Mouse (Mus musculus): ENCODE measurements around the gene Wdr81. TPM values are rescaled to one million over a fixed set of nuclear protein-coding genes. Genes with fewer than 3 reads are reported as not detected.
"Not testable (repeated sequence)": the region's sequence is repeated elsewhere in the genome, so short reads cannot be mapped to it uniquely, and the experiment has no call there.

Gene Wdr81
- polyA plus RNA-seq, 1 experiment from 2014 or later, result 5.9 TPM

DNA sequence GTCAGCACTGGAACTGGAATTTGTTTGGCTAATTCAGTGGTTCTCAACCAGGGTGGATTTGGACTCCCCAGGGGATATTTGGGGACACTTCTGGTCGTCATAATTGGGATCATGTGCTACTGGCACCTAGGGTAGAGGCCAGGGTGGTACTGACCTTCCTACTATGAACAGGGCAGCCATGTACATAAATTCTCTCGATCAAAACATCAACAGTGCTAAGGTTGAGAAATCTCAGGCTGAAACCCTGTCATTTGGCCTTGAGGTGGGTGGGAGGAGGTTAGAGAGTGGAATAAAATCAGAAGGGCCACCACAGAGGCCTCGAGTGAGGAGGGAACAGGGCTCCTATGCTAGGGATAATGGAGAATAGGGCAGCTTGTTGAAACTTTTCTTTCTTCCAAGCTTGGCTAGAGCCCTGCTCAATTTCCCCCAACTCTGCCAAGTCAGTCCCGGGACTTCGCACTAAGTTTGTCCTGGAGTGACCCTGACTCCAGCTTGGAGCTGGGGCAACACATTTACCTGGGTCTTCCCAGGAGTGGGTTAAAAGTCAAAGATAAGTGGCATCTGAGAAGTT is 4.7 kb upstream of the Wdr81 start:
- WGBS, result 84% methylated on average over 5 of the region's 5 CpGs
- ATAC-seq (ENCODE audit: low read depth), result no peak

DNA sequence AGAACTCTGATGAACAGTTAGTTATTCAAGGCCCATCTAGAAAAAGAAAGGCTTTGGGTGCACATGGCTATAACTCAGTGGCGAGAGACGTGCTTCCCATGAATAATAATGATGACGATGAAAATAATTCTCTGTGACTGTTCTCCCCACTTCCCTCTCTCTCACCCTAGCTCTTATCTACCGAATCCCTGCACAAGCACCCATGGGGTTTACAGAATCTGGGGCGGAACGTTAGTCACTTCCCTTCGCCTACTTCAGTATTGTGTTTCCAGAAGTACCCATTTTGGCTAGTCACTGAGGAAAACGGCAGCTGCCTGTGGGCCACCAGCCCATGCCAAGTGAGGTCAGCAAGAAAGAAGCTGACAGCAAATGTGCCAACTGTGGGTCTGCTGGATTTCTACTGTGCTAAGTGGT is 4.1 kb upstream of the Wdr81 start:
- no peak for ATAC-seq (ENCODE audit: low read depth)
- no peak overlapping the region for H3K4me3 ChIP-seq
- peaks cover 50% of the 10 kb centered on the region for H3K4me1 ChIP-seq (replicated peaks)
- H3K4me2 ChIP-seq, result no peak overlapping the region
- no peaks in the 10 kb centered on the region for H3K9me3 ChIP-seq
- H3K27me3 ChIP-seq, result no peaks in the 10 kb centered on the region
- H3K27ac ChIP-seq (replicated peaks), result no peak overlapping the region
- 80% methylated on average over 8 of the region's 8 CpGs for WGBS
- no peaks in the 10 kb centered on the region for H3K36me3 ChIP-seq
- no peak overlapping the region for H3K9ac ChIP-seq

More for the DNA sequence above, 4.7 kb upstream of the Wdr81 start:
- Histone ChIP-seq H3K9ac (no peak overlapping the region), H3K4me2 (peak overlapping the region; percentile 77), H3K4me1 (replicated peaks) (peaks cover 44% of the 10 kb centered on the region), H3K27me3 (no peaks in the 10 kb centered on the region), H3K27ac (replicated peaks) (0 out of 2 replicates have a peak overlapping the region, but pooled peaks have one; percentile 91), H3K4me3 (no peak overlapping the region), H3K9me3 (no peaks in the 10 kb centered on the region), H3K36me3 (no peaks in the 10 kb centered on the region)

DNA sequence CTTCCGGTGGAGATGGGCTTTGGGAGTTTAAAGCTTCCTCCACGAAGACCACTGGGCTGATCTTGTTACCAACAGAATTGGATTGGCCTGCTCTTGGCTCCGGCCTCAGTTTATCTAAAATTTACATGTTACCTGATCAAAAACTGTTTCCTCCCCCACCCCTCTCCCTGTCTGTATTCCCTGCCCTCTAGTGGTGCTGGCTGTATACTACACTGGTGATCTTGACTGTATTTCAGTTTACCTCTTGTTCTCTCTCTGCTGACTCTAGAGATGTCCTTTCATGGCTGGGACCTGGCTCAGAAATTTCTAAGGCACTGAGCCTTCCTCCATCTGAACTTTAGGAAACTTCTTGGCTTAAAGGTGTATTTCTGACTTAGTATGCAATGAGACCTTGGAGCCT is 3.7 kb upstream of the Wdr81 start:
- no peak overlapping the region for H3K9ac ChIP-seq
- H3K36me3 ChIP-seq, result no peaks in the 10 kb centered on the region
- H3K27me3 ChIP-seq, result no peaks in the 10 kb centered on the region
- H3K4me2 ChIP-seq, result no peak overlapping the region
- 22% methylated on average over 3 of the region's 3 CpGs for WGBS
- H3K4me1 ChIP-seq (replicated peaks), result peaks cover 50% of the 10 kb centered on the region
- ATAC-seq (ENCODE audit: low read depth), result no peak
- H3K9me3 ChIP-seq, result no peaks in the 10 kb centered on the region
- H3K27ac ChIP-seq (replicated peaks), result no peak overlapping the region
- no peak overlapping the region for H3K4me3 ChIP-seq

DNA sequence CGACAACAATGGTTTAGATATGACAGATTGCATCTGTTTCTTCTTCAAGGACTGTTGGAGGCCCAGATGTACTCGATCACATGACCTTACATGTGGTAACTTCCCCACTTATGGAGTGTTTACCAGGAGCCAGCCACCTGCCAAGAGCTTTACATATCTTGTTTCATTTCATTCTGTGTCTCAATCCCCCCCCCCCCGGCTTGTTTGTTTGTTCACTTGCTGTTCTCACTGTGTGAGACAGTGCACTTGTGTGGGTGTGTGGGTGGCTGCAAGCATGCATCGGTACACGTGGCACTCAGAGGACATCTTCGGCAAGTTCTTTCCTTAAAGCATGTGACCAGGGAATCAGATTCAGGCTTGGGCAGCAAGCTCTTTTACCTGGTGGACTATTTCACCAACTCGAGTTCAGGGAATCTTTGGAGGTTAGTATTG is 1.9 kb upstream of the Wdr81 start:
- peaks cover 7% of the 10 kb centered on the region for H3K36me3 ChIP-seq
- no peak overlapping the region for H3K4me2 ChIP-seq
- H3K27me3 ChIP-seq, result no peaks in the 10 kb centered on the region
- no peak overlapping the region for H3K4me3 ChIP-seq
- no peak for ATAC-seq (ENCODE audit: low read depth)
- WGBS, result 91% methylated on average over 7 of the region's 7 CpGs
- H3K4me1 ChIP-seq (replicated peaks), result peaks cover 43% of the 10 kb centered on the region
- H3K27ac ChIP-seq (replicated peaks), result no peak overlapping the region
- H3K9me3 ChIP-seq, result no peaks in the 10 kb centered on the region
- H3K9ac ChIP-seq, result no peak overlapping the region

DNA sequence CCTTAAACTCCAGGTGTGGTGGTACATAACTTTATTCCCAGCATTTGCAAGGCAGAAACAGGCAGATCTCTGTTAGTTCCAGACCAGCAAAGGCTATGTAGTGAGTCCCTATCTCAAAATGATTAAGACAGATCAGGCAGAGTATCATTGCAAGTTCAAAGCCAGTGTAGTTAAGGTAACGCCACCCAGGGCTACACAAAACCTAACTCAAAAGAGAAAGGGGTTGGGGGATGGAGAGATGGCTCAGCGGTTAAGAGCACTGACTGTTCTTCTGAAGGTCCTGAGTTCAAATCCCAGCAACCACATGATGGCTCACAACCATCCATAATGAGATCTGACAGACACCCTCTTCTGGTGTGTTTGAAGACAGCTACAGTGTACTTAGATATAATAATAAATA is 1.5 kb upstream of the Wdr81 start:
- peaks cover 12% of the 10 kb centered on the region for H3K36me3 ChIP-seq
- 92% methylated on average over 2 of the region's 2 CpGs for WGBS
- not testable (repeated sequence) for H3K4me2 ChIP-seq

DNA sequence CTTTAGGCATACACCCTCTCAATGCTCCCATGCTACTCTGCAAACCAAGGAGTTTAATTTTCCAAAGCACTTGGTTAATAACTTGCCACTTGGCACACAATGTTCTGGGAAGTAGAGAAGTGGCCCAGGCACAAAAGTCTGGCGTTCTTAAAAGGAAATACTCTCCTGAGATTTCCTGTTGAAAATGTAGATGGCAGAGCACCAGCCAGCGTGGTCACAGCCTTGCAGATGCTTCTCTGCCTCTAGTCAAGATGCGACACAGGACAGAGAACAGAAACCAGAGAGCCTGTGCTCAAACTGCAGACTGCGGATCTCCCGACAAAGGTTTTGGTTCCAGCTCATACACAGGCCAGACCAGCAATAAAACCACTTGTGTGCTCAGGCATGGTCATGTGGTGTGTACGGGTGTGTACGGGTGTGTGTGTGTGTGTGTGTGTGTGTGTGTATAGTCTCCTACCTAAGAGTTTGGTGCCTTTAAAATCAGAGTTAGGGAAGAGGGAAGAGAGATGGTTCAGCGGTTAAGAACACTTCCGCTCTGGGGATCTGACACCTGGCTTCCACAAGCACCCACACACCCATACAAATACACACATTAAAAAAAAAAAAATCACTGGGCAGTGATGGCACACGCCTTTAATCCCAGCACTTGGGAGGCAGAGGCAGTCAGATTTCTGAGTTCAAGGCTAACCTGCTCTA is 672 bp upstream of the Wdr81 start:
- H3K27me3 ChIP-seq, result no peaks in the 10 kb centered on the region
- H3K4me2 ChIP-seq, result peak overlapping the region; percentile 100
- WGBS, result 77% methylated on average over 10 of the region's 10 CpGs
- H3K9ac ChIP-seq, result peak overlapping the region; percentile 84
- H3K4me3 ChIP-seq, result peak overlapping the region; percentile 76
- peak overlapping the region; percentile 64 for H3K27ac ChIP-seq (replicated peaks)
- 0 out of 2 replicates have a peak, but pooled peaks have one; percentile 0 for ATAC-seq (ENCODE audit: low read depth)
- H3K9me3 ChIP-seq, result no peaks in the 10 kb centered on the region
- peaks cover 19% of the 10 kb centered on the region for H3K36me3 ChIP-seq
- H3K4me1 ChIP-seq (replicated peaks), result peaks cover 50% of the 10 kb centered on the region

More for the DNA sequence above, 1.5 kb upstream of the Wdr81 start:
- H3K4me3 ChIP-seq; H3K27ac ChIP-seq (replicated peaks); H3K9me3 ChIP-seq; H3K27me3 ChIP-seq; ATAC-seq (ENCODE audit: low read depth); H3K9ac ChIP-seq: not testable (repeated sequence)
- peaks cover 48% of the 10 kb centered on the region for H3K4me1 ChIP-seq (replicated peaks)

DNA sequence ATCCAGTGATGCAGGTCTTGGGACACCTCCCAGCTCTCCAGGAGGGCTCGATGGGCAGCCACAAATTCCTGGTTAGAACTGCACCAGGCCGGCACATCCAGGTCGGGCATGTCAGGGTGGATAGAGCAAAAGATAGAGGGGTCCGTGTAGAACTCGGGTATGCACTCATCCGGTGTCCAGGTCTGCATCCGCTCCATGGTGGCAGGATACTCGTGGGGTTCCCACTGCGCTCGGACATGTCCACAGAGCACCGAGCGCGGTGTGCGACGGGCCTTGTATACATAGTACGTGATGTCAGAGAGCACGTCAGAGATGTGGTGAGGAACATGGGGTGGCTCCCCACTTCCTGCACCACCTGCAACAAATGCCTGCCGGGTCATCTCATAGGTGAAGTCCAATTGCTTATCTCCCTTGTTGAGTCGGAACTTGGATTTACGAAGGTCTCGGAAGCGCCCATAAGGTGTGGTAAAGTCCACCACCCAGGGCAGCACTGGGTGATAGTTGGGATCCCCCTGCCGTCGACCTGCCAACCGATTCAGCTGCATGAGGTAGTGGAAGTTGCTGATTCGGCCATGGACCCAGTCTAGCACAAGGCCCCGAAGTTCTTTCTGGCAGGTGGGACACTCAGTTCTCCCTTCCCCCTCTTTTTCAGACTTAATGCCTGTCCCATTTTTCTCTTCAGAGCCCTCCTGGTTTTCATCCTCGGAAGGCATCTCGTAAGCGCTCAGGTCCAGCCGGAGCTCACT is 1.5 kb downstream of the Wdr81 start:
- no peak for ATAC-seq (ENCODE audit: low read depth)
- Histone ChIP-seq H3K4me1 (replicated peaks) (peaks cover 49% of the 10 kb centered on the region), H3K4me2 (peak overlapping the region; percentile 100), H3K4me3 (peak overlapping the region; percentile 76; the same call in 1 of the 2 replicates), H3K27ac (replicated peaks) (no peak overlapping the region), H3K9me3 (no peaks in the 10 kb centered on the region), H3K27me3 (no peaks in the 10 kb centered on the region), H3K9ac (0 out of 2 replicates have a peak overlapping the region, but pooled peaks have one; percentile 84), H3K36me3 (peaks cover 36% of the 10 kb centered on the region)
- 95% methylated on average over 31 of the region's 31 CpGs for WGBS

DNA sequence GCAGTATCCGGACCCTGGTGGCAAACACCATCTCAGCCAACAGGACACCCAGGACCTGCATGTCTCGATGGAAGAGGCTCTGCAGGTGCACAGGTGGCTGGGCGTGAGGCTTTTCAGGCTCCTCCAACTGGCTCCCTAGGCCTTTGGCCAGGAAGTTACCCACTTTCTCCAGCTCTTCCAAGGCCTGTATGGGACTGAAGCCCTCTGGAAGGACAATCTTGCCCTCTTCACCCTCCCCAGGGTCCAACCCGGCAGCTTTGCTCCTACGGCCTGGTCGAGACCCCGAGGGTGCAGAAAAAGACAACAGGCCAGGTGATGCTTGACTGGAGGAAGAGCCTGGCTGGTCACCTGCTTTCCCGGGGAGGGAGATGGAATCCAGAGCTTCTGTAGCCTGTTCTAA is 2.4 kb downstream of the Wdr81 start:
- no peaks in the 10 kb centered on the region for H3K9me3 ChIP-seq
- H3K27ac ChIP-seq (replicated peaks), result no peak overlapping the region
- H3K4me3 ChIP-seq, result no peak overlapping the region
- peaks cover 45% of the 10 kb centered on the region for H3K36me3 ChIP-seq
- H3K4me1 ChIP-seq (replicated peaks), result peaks cover 49% of the 10 kb centered on the region
- H3K4me2 ChIP-seq, result no peak overlapping the region
- no peak overlapping the region; the same call in 1 of the 2 replicates for H3K9ac ChIP-seq
- H3K27me3 ChIP-seq, result no peaks in the 10 kb centered on the region
- 92% methylated on average over 8 of the region's 8 CpGs for WGBS
- no peak for ATAC-seq (ENCODE audit: low read depth)

DNA sequence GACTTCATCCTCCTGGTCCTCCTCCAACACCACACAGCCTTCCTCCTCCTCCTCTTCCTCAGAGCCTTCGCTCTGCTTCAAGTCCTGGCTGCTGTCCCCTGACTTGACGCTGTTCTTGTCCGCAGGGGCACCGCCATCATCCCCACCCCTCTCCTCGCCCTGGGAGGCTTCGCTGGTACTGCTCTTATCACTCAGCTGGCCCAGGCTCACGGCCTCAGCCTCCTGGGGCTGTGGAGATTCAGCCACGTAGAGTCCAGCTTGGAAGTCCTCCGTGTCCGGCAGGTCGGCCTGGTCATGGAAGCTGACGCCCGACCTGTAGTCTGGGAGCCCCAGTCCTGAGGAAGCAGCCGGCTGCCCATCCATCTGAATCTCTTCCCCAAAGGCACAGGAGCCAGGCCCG is 3.6 kb downstream of the Wdr81 start:
- 92% methylated on average over 15 of the region's 15 CpGs for WGBS

DNA sequence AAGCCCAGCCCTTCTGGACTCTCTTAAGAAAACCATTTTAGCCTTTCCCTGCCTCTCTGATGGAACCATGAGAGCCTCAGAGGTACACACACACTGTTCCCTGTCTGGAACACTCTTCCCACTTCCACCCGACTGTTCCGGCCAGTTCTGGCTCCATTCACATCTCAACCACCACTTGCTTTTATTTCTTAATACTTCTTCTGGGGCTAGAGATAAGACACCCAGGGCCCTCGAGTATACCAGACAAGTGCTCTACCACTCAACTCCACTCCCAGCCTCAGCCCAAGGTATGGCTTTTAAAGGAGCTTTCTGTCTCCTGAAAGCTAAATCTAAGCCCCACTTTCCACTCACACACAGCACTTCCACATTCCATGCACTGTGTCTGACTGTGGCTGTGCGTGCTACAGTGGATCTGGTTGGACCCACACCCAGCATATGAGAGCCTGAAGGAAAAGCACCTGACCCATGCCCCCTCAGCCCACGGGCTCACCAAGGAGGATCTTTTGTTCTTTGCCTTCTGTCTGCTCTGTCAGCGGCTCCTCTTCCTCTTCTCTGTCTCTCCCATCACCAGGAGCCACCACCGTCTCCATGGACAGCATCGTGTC is 4.1 kb downstream of the Wdr81 start:
- H3K36me3 ChIP-seq, result peaks cover 61% of the 10 kb centered on the region
- H3K9me3 ChIP-seq, result no peaks in the 10 kb centered on the region
- no peak overlapping the region for H3K4me3 ChIP-seq
- H3K4me1 ChIP-seq (replicated peaks), result peaks cover 48% of the 10 kb centered on the region
- peak overlapping the region; percentile 55 for H3K9ac ChIP-seq
- H3K27me3 ChIP-seq, result no peaks in the 10 kb centered on the region
- H3K4me2 ChIP-seq, result no peak overlapping the region
- 92% methylated on average over 8 of the region's 8 CpGs for WGBS
- ATAC-seq (ENCODE audit: low read depth), result no peak
- no peak overlapping the region for H3K27ac ChIP-seq (replicated peaks)

More for the DNA sequence above, 3.6 kb downstream of the Wdr81 start:
- peaks cover 56% of the 10 kb centered on the region for H3K36me3 ChIP-seq
- no peak overlapping the region for H3K4me3 ChIP-seq
- peak overlapping the region; percentile 55 for H3K9ac ChIP-seq
- no peak overlapping the region for H3K27ac ChIP-seq (replicated peaks)
- H3K27me3 ChIP-seq, result no peaks in the 10 kb centered on the region
- peaks cover 49% of the 10 kb centered on the region for H3K4me1 ChIP-seq (replicated peaks)
- ATAC-seq (ENCODE audit: low read depth), result no peak
- H3K9me3 ChIP-seq, result no peaks in the 10 kb centered on the region
- no peak overlapping the region for H3K4me2 ChIP-seq

DNA sequence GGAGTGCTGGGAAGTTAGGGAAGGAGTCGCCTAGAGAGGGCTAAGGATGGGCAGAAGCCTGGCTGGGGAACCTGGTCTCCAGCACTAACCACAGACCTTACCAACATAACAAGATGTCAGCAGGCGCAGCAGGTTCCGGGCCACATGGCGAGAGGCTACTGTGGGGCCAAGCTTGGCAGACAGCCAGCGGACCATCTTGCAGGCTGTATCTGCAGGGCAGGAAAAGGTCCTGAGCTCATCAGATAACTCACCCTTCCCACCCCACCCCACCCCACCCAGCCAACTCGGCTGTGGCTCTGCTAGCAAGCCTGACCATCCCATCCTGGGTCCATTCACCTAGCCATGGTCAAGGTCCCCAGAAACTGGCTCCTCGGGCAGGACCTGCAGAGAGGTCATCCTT is 4.8 kb downstream of the Wdr81 start:
- Histone ChIP-seq H3K9ac (0 out of 2 replicates have a peak overlapping the region, but pooled peaks have one; percentile 17), H3K9me3 (no peaks in the 10 kb centered on the region), H3K4me1 (replicated peaks) (peaks cover 41% of the 10 kb centered on the region), H3K4me2 (no peak overlapping the region), H3K27me3 (no peaks in the 10 kb centered on the region), H3K27ac (replicated peaks) (no peak overlapping the region), H3K4me3 (no peak overlapping the region), H3K36me3 (peaks cover 66% of the 10 kb centered on the region)
- 76% methylated on average over 7 of the region's 7 CpGs for WGBS
- no peak for ATAC-seq (ENCODE audit: low read depth)

DNA sequence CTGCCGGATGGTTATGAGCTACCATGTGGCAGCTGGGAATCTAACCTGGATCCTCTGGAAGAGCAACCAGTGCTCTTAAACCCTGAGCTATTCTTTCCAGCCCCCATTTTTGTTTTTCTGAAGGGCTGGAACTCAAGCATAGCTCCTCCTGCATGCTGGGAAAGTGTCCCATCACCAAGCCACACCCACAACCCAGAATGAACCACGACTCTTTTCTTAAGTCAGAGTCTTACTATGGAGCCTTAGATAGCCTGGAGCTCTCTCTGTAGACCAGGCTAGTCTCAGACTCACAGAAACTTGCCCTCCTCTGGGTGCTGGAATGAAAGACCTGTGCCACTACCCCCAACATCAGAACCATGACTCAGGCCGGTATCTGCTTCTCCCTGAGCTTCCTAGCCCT is 5.9 kb downstream of the Wdr81 start:
- Histone ChIP-seq H3K36me3 (peaks cover 74% of the 10 kb centered on the region), H3K9me3 (no peaks in the 10 kb centered on the region), H3K27me3 (no peaks in the 10 kb centered on the region), H3K4me3 (no peak overlapping the region), H3K4me1 (replicated peaks) (peaks cover 34% of the 10 kb centered on the region), H3K4me2 (no peak overlapping the region), H3K9ac (no peak overlapping the region), H3K27ac (replicated peaks) (no peak overlapping the region)
- 85% methylated on average over 3 of the region's 3 CpGs for WGBS
- ATAC-seq (ENCODE audit: low read depth), result no peak

All from neural tube, embryonic 13.5 days (tissue).